Mouse (Mus musculus) CD4-positive helper T cell, adult 2 months (primary cell): Measurements from ENCODE around the gene Ccdc177.

Experiments used
- DNase-seq: peaks from one replicate; pipeline ENCODE4 v3.0.0-alpha.2; 2012; ENCODE audit warnings: low read depth, missing footprints, low spot score

Ccdc177 gene

DNA sequence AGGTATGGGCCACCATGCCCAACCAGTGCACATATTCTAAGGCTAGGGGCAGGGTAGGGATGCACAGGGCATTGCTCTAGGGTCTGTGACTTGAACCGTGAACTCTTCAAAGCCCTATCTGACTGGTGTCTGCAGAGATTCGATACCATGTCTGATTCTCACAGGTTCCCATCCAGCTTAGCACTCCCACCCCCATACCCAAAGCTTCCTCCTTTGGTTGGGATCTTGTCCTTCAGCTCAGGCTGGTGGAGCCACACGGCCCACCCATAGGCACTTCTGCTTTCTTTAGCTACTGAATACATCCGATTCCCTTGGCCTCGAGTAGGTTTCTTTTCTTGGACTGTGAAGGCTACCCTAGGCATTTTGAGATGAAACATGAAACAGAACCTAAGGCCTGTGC lies 24.5 kb upstream of the Ccdc177 start:
- DNase-seq: no peak

DNA sequence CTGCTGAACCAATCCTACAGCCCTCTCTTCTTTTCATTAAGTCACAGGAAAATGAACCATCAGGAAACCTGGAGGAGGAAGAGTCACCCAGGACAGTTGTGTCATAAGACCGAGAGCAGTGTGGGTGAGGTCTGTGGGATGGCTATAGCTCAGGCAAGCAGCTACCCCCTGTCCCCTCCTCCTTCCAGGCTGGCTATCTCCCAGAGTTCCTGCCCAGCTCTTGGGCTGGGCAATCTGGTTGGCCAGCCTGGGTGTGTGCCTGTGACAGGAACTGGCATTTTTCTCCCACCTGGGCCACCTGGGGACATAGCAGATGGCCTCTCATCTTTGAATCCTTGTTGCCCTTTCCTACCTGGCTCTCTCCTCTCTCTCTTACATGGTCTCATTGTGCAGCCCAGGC lies 23.4 kb upstream of the Ccdc177 start:
- no peak for DNase-seq

DNA sequence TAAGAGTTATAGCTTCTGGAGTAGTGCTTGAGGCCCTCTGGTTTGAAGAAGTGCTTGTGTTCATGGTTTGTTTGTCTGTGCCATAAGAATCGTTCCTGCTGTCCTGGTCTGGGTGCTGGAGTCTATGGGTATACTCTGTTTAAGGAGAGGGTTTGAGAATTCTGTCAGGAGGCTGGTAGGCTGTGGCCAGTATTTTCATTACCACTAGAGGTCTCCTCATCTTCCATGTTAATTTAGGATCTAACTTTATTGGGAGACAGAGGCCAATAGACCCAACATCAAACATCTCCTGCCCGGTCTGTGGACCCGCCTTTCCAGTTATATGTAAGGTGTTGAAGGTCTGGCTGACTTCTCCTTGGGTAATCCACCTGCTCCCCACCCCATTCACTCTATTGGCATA lies 22.4 kb upstream of the Ccdc177 start:
- no peak for DNase-seq

DNA sequence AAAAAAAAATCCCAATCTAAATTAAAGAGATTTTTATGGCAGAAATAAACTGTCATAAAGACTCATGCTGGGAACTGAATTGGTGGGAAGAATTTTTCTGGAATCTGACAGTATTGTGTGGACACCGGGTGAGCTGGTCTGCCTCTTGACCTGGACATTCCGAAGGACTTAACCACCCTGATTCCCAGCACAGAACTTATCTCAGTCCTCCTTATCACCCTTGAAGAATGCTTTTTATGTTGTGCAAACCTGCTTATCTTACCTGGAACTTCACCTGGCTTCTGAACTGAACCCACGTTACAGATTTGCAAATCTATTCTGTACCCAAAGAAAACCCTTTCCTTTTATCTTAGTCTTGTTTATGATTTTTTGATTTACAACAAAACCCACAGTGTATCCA lies 21.7 kb upstream of the Ccdc177 start:
- no peak for DNase-seq

DNA sequence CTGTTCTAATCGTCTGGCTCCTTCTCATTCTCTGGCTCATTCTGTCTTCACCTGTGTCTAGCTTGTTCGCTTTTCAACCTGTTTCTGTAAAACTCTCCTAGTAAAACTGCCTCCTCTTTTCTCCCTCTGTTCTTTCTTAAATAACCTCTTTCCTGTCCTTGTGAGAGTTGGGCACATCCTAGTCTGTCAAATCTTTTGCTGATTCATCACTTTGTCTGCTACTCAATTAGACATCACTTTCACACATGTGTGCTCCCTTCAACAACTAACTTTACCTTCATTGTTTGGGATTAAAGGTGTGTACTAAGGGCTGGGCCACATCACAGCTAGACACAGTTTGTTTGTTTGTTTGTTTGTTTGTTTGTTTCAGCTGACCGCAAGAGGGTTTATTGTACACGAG lies 19.3 kb upstream of the Ccdc177 start:
- no peak for DNase-seq

DNA sequence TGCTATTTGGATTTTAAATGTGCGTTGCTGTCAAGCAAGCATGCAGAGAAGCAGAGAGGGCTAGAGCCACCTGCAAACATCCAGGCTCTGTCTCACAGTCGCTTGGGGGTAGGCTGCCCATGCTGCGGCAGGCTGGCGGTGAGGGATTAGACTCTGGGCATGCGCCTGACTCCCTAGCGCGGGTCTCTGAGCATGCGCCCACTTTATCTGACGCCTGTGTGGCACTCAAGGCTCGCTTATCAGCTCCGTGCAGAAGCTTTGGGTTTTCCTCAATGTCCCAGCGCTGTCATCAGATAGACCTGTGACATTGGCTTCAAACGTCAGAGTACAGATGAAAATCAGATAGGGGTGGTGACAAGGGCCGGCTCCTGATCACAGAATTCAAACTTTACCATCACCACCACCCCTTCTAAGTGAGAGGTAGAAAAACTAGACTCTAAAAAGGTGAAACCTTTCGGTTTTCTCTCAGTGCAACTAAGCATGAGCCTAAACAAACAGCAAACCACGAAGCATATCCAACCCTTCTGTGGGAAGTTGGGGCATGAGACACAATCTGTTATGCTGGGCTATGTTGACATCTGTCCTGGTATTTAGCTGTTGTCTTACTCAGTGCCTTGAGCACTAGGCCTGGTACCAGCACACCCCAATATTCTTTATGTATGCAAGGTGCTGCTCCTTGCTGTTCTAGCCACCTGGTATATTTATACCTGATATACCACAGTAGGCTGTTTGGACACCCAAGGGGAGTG lies 17.9 kb upstream of the Ccdc177 start:
- DNase-seq: peak; percentile 36

DNA sequence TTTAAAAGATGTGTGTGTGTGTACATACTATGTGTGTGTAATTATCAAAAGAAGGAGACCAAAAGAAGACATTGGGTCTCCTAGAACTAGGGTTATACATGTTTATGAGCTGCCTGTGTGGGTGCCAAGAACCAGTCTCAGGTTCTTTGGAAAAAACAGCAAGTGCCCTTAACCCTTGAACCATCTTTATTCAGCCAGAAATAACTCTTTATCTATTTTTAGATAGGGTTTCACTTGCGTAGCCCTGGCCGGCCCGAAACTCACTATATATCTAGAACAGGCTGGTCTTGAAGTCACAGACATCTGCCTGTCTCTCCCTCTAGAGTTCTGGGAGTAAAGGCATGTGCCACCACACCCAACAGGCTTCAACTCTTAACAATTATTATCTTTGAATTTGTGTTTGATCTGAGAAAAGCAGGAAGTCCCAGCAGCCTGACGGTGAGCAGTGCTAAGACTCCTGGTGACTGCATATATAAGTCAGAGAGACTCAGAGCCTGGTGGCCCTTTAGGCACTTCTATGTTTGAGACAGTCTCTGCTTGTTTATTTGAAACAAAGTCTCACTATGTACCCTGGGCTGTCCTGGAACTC lies 15.7 kb upstream of the Ccdc177 start:
- DNase-seq: peak; percentile 15

DNA sequence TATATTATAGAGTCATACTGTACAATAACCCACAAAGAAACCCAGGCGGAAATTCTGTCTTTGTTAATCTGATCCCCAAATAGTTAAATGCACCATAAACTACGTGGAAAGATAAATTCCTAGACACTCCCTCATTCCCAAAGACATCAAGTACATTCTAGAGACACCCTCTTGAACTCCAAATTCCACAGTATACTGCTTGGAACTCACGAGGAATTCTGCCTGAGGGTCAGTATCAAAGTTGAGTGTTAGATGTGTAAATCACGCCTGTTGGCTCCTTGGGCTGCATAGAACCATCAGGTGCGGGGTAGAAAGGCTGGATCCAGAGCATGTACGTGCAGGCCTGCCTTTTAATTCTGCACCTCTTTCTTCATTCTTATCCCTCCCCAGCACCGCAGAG lies 14.3 kb upstream of the Ccdc177 start:
- DNase-seq: no peak

DNA sequence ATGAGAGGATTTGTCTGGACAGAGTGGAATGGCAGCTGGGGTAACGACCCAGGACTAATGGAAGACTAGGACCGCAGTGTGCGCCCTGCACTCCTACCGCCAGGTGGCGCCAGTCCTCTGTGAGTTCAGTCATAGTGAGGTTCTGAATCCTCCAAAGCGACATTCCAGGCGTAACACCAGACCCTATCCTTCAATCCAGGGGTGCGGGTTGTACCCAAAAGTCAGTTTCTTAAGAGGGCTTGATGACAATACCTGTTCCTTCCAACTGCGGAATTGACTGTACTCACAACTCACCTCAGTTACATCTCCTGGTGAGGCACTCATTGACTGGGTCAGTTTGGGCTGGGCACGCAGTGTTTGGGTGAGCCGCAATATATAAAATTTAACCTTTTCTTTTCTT lies 9.2 kb upstream of the Ccdc177 start:
- peak; percentile 73 for DNase-seq

DNA sequence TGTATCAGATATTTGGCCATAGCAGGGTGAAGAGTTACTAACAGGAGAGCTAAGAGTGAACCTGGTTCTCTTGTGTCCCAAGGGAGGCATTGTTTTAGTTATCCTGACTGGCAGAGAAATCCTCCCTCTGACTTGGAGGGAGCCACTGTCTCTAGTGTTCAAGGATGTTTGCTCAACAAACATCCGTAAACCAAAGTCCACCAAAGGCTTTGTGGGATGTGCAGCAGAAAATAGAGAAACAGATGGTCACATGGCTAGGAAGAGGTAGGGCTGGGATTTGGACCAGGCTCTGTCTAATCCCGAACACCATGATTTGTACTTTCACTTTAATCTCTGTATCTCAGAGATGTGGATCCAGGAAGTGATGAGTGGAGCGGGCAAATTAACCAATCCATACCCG lies 3.6 kb upstream of the Ccdc177 start:
- no peak for DNase-seq

DNA sequence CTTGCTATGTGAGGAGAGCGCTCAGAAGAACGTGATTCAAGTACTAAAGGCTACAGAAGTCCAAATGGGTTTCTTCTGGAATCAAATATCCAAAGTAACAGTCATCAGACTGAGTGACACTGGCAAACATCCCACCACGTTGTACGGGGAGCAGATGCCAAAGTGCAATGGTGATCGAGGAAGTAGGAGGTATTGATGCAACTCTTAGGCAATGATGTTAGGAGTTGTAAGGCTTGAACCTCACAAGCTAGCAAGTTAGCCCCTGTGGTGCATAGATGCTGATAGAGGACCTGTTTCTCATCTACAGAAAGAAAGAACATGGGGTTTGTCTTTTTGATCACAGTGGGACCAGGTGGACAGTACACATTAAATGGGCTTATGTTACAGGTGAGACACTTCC lies 2.5 kb upstream of the Ccdc177 start:
- DNase-seq: no peak

DNA sequence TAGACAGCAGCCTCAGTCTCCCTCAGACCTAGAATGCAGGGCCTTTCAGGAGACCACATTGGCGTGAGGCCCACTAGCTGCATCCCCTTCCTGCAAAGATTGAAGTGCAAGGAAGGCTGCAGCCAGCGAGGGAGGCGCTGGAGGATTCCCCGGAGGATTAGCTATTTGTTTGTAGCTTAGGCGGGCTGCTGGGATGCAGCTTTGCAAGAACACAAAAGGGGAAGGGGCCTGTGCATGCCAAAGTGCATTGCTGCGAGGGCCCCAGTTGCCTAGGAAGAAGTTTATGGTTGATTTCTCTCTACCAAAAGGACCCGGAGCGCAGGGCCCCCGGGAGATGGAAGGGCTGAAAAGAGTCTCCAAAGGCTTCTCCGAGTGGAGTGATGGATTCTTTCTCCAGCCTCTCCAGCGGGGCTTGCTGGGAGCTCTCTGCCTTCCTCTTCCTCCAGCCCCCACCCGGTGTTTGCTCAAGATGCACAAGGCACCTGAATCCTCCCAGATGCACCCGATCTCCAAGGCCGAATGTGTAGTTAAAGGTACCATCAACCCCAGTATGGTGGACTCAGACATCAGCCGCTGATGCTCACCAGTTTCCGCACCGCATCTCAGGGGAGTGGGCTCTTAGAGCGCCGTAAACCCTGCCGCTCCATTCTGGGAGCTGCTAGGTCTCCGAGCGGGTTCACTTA lies 633 bp downstream of the Ccdc177 start:
- no peak for DNase-seq

DNA sequence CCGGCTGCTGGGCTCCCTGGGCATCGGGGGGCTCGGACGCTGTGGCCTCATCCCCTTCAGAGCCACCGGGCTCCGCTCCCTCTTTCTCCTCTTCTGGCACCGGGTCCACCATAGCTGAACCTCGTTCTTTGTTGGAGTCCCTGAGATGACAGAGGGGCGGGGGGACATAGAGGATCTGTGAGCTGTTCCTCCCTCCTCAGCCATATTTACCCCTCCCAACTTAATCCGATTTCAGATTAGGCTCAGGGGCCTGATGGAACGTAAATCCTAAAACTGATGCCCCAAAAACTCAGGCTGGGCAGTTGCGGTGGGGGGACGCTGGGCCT lies 1.1 kb downstream of the Ccdc177 start:
- DNase-seq: no peak

DNA sequence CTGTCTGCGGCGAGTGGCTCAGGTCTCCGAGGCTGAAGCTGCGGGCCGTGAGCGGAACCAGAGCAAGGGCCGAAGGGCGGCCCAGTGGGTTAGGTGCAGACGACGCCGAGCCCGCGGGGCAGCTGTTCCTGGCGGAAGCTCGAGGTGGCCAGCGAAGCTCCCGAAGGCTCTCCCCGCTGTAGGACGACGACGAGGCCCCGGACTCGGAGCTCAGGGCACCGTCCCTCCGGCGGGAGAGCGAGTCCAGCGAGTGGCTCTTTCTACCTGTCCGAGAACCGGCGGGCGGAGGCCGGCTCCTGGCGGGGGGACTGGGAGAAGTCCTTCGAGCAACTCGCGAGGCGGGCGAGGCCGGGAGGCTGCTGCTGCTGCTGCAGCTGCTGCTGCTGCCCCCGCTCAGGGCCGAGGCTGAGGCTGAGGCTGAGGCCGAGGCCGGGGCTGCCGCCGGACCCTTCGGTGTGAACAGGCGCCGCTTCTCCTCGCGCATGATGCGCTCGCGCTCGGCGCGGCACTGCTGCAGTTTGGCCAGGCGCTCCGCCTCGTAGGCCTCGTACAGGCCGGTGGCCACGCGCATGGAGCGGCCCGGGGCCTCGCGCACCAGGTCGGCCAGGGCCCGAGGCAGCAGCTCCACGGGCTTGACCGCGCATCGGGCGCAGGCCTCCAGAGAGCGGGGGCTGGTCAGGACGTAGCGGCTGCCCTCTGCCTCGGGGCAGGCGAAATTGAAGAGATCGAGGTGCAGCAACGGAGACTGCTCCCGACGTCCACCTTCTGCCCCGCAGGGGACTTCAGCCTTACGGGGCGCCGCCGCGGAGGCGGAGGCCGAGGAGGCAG lies 1.7 kb downstream of the Ccdc177 start:
- peak; percentile 21 for DNase-seq

DNA sequence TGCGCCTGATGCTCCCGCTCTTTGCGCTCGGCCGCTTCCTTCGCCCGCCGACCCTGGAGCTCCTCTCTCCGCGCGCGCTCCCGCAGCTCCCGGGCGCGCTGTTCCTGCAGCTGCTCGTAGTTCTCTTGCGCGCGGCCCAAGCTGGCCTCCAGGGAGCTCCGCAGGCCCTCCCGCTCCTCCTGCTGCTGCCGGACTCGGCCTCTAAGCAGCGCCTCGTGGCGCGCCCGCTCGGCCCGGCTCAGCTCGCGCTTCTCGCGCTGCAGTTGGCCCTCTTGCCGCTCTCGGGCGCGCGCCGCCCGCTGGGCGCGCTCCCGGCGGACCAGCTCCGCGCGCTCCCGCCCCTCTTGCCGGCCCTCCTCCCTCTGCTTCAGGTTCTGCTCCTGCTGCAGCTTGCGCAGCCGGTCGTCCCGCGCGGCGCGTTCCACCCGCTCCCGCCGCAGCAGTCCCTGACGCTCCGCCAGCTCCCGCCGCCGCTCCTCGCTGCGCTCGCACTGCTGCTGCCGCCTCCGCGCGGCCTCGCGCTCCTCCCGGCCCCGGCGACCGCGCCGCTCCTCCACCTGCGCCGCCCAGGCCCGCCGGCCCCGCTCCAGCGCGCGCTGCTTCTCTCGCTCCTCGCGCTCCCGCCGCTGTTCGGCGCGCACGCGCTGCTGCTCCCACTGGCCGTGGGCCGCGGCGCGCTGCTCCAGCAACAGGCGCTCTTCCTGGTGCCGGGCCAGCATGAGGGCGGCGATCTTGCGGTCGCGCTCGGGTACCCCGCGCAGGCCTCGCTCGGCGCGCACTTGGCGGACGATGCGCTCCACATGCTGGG lies 2.5 kb downstream of the Ccdc177 start:
- DNase-seq: peak; percentile 51

DNA sequence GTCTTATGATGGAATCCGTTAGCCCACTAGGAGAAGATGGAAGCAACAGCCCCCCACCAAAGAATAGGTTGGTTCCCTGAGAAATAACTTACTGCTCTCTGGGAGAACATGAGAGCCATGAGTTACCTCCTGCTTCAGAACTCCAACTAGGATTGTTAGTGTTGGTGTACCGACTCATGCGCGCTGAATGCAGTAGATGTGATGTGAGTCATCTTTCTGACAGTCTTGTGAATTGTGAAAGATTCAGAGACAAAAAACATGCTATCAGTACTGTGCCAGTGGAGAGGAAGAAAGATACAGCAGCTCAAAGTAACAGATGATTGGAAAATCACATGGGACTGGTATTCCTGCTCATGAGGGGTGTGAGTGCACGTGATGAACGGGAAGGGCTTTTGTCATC lies 8.9 kb downstream of the Ccdc177 start:
- no peak for DNase-seq

DNA sequence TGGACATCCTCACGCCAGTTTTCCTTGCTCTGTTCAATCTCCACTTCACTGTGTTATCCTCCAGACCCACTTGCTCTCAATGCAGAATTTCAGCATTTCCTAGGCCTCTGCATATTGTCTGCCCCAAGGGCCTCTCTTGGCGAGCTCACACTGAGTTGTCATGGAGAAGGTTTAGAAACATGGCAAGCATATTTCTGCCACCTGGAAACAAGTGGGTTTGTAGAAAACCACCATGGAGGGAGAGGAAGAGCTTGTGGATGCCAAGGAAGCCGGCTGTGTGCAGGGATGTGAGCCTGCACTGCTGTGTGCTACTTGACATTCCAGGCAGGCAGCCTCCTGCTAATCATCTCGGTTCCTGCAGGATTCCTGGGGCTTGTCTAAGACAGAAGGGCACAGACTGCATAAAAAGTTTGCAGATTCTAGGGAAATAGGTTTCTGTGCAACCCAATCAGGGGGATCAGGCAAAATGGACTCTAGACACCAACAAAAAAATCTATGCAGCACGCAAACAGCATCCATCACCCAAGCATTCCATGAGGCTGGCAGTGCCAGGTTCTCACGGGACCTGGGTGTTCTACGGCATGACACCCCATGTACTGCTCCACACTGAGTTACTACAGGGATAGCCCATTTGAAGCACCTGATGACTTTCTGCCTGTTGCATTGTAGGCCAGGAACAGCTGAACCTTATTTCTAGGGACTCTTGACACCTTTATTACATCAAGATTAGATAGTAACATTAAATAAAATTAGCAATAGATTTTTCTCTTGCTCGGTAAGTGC lies 14.3 kb downstream of the Ccdc177 start:
- no peak for DNase-seq

DNA sequence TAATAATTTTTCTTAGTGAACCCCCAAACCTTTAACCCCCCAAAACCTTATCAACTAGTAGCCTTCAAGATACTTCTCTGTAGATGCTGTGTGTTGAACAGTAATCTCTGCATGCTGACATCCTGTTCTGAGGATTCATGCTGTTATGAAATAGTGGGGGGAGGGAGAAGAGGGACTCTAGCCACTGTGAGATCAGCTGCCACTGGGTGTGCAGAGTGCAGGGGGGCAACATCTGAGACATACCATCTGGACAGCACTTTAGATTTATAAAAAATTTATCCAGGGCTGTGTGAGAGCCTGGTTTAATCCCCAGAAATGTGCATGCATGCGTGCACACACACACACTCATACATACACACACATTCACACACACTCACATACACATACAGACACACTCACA lies 15.9 kb downstream of the Ccdc177 start:
- no peak for DNase-seq

DNA sequence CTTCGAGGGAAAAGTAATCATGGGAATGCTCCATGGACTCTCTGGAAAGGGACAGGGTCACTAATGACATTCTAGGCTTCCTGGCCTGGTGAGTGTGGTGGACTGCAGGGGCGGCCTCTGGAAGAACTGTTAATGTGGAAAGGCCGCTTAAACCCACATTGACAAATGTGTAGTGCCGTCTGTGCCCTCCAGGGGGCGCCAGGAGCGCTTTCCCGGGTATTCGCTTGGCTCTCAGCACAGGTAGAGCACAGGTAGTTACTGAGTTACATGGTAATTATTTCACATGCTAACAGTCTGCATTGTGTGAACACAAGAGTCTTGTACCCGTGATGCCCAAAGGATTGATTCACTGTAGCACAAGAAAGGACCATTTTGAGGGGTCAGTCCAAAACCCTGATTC lies 21.0 kb downstream of the Ccdc177 start:
- DNase-seq: peak; percentile 26

DNA sequence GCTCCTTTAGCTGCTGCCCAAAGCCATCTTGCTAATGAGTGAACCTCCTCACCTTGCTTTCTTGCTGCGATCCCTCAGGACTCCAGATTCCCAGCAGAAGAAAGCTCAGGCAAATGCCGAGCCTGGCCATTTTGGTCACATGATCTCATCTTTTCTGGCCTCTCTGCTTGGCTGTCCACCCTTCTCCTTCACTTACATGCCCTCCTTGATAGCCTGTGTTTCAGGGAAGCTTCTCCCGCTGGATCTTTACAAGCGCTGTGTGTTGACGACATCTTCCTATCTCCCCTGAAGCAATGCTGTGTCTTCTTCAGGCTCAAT lies 23.2 kb downstream of the Ccdc177 start:
- DNase-seq: no peak
